In genomic region chr2:90579038-90579727, GRCm38 (mm10) we compare ENCODE assay signal across 8 mouse cellular contexts. TPM values are rescaled to one million over a fixed set of nuclear protein-coding genes. Genes with fewer than 3 reads are reported as not detected.
A peak's percentile ranks its signal among the peaks of the same experiment; 100 is the strongest.
DNase-seq lines count a peak whose midpoint lies in the region; ATAC-seq and TF ChIP-seq lines count a peak whose summit lies in the region.

No protein-coding gene starts in this region.

- intact Hi-C loops in left cerebral cortex, postnatal 4 days (cut with DNase I), result loop anchor here (5.0 kb wide), 2 partner anchors 93 to 107 kb away; no protein-coding TSS in a partner anchor

- DNase-seq in cerebellum, postnatal 10 days, result peak; percentile 44 to 47
- DNase-seq in cerebellum, adult 11-12 months, result no peak
- DNase-seq in testis, postnatal 14 days (ENCODE audit: low spot score), result no peak
- peak; percentile 48 for DNase-seq in forebrain, postnatal 0 days
- DNase-seq in limb, embryonic 10.5 days (ENCODE audit: low spot score), result peak; percentile 33
- peak; percentile 29 for DNase-seq in naive thymus-derived CD4-positive, alpha-beta T cell, adult 2 months (ENCODE audit: low read depth)
- no peak for DNase-seq in left cerebral cortex, postnatal 4 days

- H3K27me3 ChIP-seq in testis, adult 2 months (ENCODE audit: control insufficient read depth, insufficient read depth, low read length), result no peaks in the 10 kb centered on the region
- H3K27me3 ChIP-seq in forebrain, postnatal 0 days (ENCODE audit: insufficient read depth, low read length), result no peaks in the 10 kb centered on the region
- peaks cover 33% of the 10 kb centered on the region for H3K27me3 ChIP-seq in limb, embryonic 10.5 days (ENCODE audit: low read depth, poor library complexity, severe bottlenecking)

- no peak overlapping the region for H3K27ac ChIP-seq in testis, adult 2 months (ENCODE audit: control insufficient read depth, insufficient read depth, low read depth, low read length)
- peak overlapping the region; percentile 86 for H3K27ac ChIP-seq in forebrain, postnatal 0 days (ENCODE audit: low read depth, low read length)
- H3K27ac ChIP-seq in limb, embryonic 10.5 days, result peak overlapping the region; percentile 92

- H3K36me3 ChIP-seq in testis, adult 2 months (ENCODE audit: control insufficient read depth, insufficient read depth, low read length), result no peaks in the 10 kb centered on the region
- no peaks in the 10 kb centered on the region for H3K36me3 ChIP-seq in forebrain, postnatal 0 days (ENCODE audit: insufficient read depth)
- no peaks in the 10 kb centered on the region for H3K36me3 ChIP-seq in limb, embryonic 10.5 days

- 2% methylated on average over 23 of the region's 23 CpGs for WGBS in forebrain, postnatal 0 days
- WGBS in limb, embryonic 10.5 days, result 2% methylated on average over 23 of the region's 23 CpGs

- peaks cover 9% of the 10 kb centered on the region for H3K4me1 ChIP-seq in testis, adult 2 months (ENCODE audit: control insufficient read depth, insufficient read depth, low read length)
- H3K4me1 ChIP-seq in forebrain, postnatal 0 days (ENCODE audit: insufficient read depth), result peaks cover 1% of the 10 kb centered on the region; the same call in 1 of the 2 replicates
- peaks cover 30% of the 10 kb centered on the region for H3K4me1 ChIP-seq in limb, embryonic 10.5 days

- no peaks in the 10 kb centered on the region for H3K9me3 ChIP-seq in forebrain, postnatal 0 days (ENCODE audit: low read length)
- H3K9me3 ChIP-seq in limb, embryonic 10.5 days (replicated peaks), result no peaks in the 10 kb centered on the region

- H3K4me2 ChIP-seq in forebrain, postnatal 0 days (ENCODE audit: low read depth), result peak overlapping the region; percentile 88

- H3K4me3 ChIP-seq in testis, adult 2 months (ENCODE audit: control insufficient read depth, low read depth, low read length), result peak overlapping the region; percentile 67
- H3K4me3 ChIP-seq in forebrain, postnatal 0 days (ENCODE audit: low read depth, low read length), result peak overlapping the region; percentile 92
- H3K4me3 ChIP-seq in limb, embryonic 10.5 days, result peak overlapping the region; percentile 85

- peak; percentile 30 for ATAC-seq in forebrain, postnatal 0 days

- TF ChIP-seq CTCF in testis, adult 2 months (IDR thresholded peaks at IDR 0.05; ENCODE audit: control insufficient read depth, insufficient read depth, insufficient replicate concordance, low read depth, low read length), result no peak
- no peak for TF ChIP-seq CTCF in forebrain, postnatal 0 days (IDR thresholded peaks at IDR 0.05; ENCODE audit: low read depth)

- TF ChIP-seq POLR2A in testis, adult 2 months (IDR thresholded peaks at IDR 0.05; ENCODE audit: control insufficient read depth, low read depth, low read length), result no peak

- H3K9ac ChIP-seq in forebrain, postnatal 0 days, result peak overlapping the region; percentile 89

RNA-seq across cellular contexts. Expression of gene Ptprj, which starts 1.3 kb away (rescaled TPM):
- 9.1 and 9.3 TPM in 2 replicates for polyA plus RNA-seq in testis, adult 2 months (2012; rRNA removed)
- 29.9 and 34.0 TPM in 2 replicates for total RNA-seq in forebrain, postnatal 0 days (2014; rRNA removed)
- polyA plus RNA-seq in forebrain, postnatal 0 days (2015; fragmentation: Nextera tagmentation; extraction: Ambion mirVana), result 2.5 and 3.9 TPM in 2 replicates
- polyA plus RNA-seq in limb, embryonic 10.5 days (2016; fragmentation: Nextera tagmentation; extraction: Ambion mirVana), result 1.0 and 1.3 TPM in 2 replicates
- total RNA-seq in left cerebral cortex, postnatal 4 days (2021), result 10 to 100 TPM; 50.8 to 51.2 TPM

Comparison
In these comparisons a context has a peak if more than half of its experiments do, and no peak if none do; other contexts are left out.
1. DNase-seq: peak in cerebellum, postnatal 10 days (2 of 2), forebrain, postnatal 0 days (single experiment), limb, embryonic 10.5 days (single experiment) and naive thymus-derived CD4-positive, alpha-beta T cell, adult 2 months (single experiment); none in cerebellum, adult 11-12 months (single experiment), testis, postnatal 14 days (single experiment) and left cerebral cortex, postnatal 4 days (single experiment).
2. Peak in every context shown above with its lines, with median percentiles within 50 percentile points of each other: H3K4me3 ChIP-seq.